Mouse (Mus musculus): Measurements from ENCODE around the gene Nudt16l1.

Nudt16l1 gene

GRCm38 (mm10) chr16:4960260-4960659, 21.7 kb downstream of the Nudt16l1 start:
- no peak for DNase-seq

- no peak for DNase-seq
Observed at GRCm38 (mm10) chr16:4963346-4963745, 24.8 kb downstream of the Nudt16l1 start.

- peak; percentile 96 for DNase-seq
Observed at GRCm38 (mm10) chr16:4963797-4964709, 25.5 kb downstream of the Nudt16l1 start, which contains the start of gene Anks3. TSS of gene Anks3 (minus strand) at chr16:4964205.

- DNase-seq, result no peak
Observed at GRCm38 (mm10) chr16:4964731-4965391, 26.3 kb downstream of the Nudt16l1 start.

GRCm38 (mm10) chr16:4965392-4966129, 27.0 kb downstream of the Nudt16l1 start:
- no peak for DNase-seq

- no peak for DNase-seq
Observed at GRCm38 (mm10) chr16:4968426-4968825, 29.9 kb downstream of the Nudt16l1 start.

GRCm38 (mm10) chr16:4969055-4969843, 30.7 kb downstream of the Nudt16l1 start:
- no peak for DNase-seq

- DNase-seq, result peak; percentile 53
Observed at GRCm38 (mm10) chr16:4971626-4972025, 33.1 kb downstream of the Nudt16l1 start.

GRCm38 (mm10) chr16:4974521-4974920, 36.0 kb downstream of the Nudt16l1 start:
- peak; percentile 42 for DNase-seq

- DNase-seq, result no peak
Observed at GRCm38 (mm10) chr16:4976180-4976579, 37.6 kb downstream of the Nudt16l1 start.

- no peak for DNase-seq
Observed at GRCm38 (mm10) chr16:4978275-4979051, 39.9 kb downstream of the Nudt16l1 start.

GRCm38 (mm10) chr16:4979755-4980380, 41.3 kb downstream of the Nudt16l1 start:
- DNase-seq, result peak; percentile 56

- no peak for DNase-seq
Observed at GRCm38 (mm10) chr16:4984717-4985116, 46.2 kb downstream of the Nudt16l1 start.

Measured in thymus, postnatal 4 days (tissue).